Mouse (Mus musculus): Measurements from ENCODE around the gene Arhgef12. TPM values are rescaled to one million over a fixed set of nuclear protein-coding genes. Genes with fewer than 3 reads are reported as not detected.

Arhgef12 gene
- total and polyA plus RNA-seq, 3 experiments = 11.8 to 33.5 (median 14.7) TPM

DNA sequence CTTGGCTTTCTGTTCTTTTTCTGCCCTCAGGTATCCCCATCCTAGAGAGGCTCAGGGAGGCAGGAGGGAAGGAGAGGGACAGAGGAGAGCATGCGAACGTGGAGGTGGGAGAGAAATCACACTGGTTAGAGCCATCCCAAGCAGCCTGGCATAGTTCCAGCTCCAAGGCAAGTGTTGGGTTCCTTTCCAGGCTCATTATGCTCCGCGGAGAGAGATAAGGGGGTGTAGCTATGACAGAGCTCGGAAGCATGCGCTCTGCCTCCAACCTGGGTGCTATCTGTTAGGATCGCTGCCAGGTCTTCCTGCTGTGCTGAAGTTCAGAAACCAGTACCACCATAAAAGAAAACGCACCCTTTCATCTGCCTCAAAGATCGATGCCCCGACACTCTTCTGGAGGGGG lies 43.0 kb upstream of the Arhgef12 start (continued):
- peak; percentile 46; the same call in 1 of the 2 replicates for TF ChIP-seq BHLHE40 (IDR thresholded peaks at IDR 0.05; ENCODE audit: borderline replicate concordance, low read depth, low read length)
- TF ChIP-seq MXI1 (IDR thresholded peaks at IDR 0.05; ENCODE audit: low read depth, low read length) = peak; percentile 69
- peak; percentile 73 for TF ChIP-seq TCF12 (IDR thresholded peaks at IDR 0.05; ENCODE audit: low read depth, low read length)
- TF ChIP-seq ETS1 (IDR thresholded peaks at IDR 0.05; ENCODE audit: low read depth, low read length) = peak; percentile 86
- TF ChIP-seq CHD1 (IDR thresholded peaks at IDR 0.05; ENCODE audit: low read depth, low read length) = no peak
- TF ChIP-seq GATA1 (IDR thresholded peaks at IDR 0.05; ENCODE audit: low read depth, low read length) = peak; percentile 94
- TF ChIP-seq JUND (IDR thresholded peaks at IDR 0.05; ENCODE audit: low read depth, low read length) = no peak

DNA sequence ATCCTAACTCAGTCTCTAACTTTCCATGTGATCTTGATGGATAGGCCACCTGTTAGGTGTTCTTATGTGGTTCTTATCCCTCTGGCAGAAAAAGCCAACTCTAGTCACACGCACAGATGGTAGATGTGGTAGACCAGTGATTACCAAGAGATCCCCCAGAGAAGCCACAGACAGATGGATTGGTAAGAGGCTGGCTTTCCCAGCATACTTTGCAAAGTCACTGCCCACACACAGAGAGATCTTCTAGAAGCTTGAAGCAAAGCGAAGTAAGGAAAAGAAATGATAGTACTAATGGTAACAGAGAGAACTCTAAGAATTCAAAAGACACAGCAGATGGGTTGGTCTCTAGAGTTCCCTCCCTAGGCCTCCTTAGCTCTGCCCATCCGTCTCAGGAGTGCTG lies 42.5 kb upstream of the Arhgef12 start:
- DNase-seq (ENCODE audit: low read depth, low spot score) = peak; percentile 25
- Histone ChIP-seq H3K4me3 (ENCODE audit: control insufficient read depth in 1 of 2, insufficient read depth in 1 of 2, low read depth in 2 of 2, low read length in 2 of 2) (no peak overlapping the region), H3K9me3 (replicated peaks; ENCODE audit: insufficient read depth, low read length) (no peaks in the 10 kb centered on the region), H3K27me3 (ENCODE audit: control insufficient read depth in 1 of 2, insufficient read depth in 2 of 2, low read length in 2 of 2) (peaks cover 2 to 3% of the 10 kb centered on the region in 2 experiments; a peak in 3 of 4 replicates), H3K79me2 (ENCODE audit: control insufficient read depth, insufficient read depth, low read length, poor library complexity) (no peaks in the 10 kb centered on the region), H3K27ac (ENCODE audit: control insufficient read depth, low read depth, low read length) (no peak overlapping the region), H3K4me1 (ENCODE audit: control insufficient read depth in 1 of 2, insufficient read depth in 2 of 2, low read length in 2 of 2) (peaks cover 6 to 33% of the 10 kb centered on the region in 2 experiments), H3K9ac (ENCODE audit: control insufficient read depth, low read depth, low read length, poor library complexity, severe bottlenecking) (no peak overlapping the region), H3K36me3 (ENCODE audit: control insufficient read depth in 1 of 2, insufficient read depth in 2 of 2, low read length in 2 of 2) (peaks cover 0 to 15% of the 10 kb centered on the region in 2 experiments; a peak in 2 of 4 replicates)
- no peak for TF ChIP-seq SMC3 (IDR thresholded peaks at IDR 0.05; ENCODE audit: low read depth, low read length)
- no peak for TF ChIP-seq GATA1 (IDR thresholded peaks at IDR 0.05; ENCODE audit: low read depth, low read length)
- no peak for TF ChIP-seq ETS1 (IDR thresholded peaks at IDR 0.05; ENCODE audit: low read depth, low read length)
- no peak for TF ChIP-seq UBTF (IDR thresholded peaks at IDR 0.05; ENCODE audit: borderline replicate concordance, insufficient read depth, low read depth, low read length)
- TF ChIP-seq NELFE (IDR thresholded peaks at IDR 0.05; ENCODE audit: low read depth, low read length) = no peak
- TF ChIP-seq POLR2AphosphoS2 (IDR thresholded peaks at IDR 0.05; ENCODE audit: low read length) = no peak
- TF ChIP-seq TBP (IDR thresholded peaks at IDR 0.05; ENCODE audit: low read depth, low read length) = no peak
- TF ChIP-seq USF1 (IDR thresholded peaks at IDR 0.05; ENCODE audit: low read depth, low read length) = no peak
- TF ChIP-seq MAFK (IDR thresholded peaks at IDR 0.05; ENCODE audit: borderline replicate concordance, low read depth, low read length) = no peak
- no peak for TF ChIP-seq E2F4 (IDR thresholded peaks at IDR 0.05; ENCODE audit: borderline replicate concordance, low read depth, low read length)
- no peak for TF ChIP-seq TCF12 (IDR thresholded peaks at IDR 0.05; ENCODE audit: low read depth, low read length)
- TF ChIP-seq HCFC1 (IDR thresholded peaks at IDR 0.05; ENCODE audit: low read depth, low read length) = no peak

DNA sequence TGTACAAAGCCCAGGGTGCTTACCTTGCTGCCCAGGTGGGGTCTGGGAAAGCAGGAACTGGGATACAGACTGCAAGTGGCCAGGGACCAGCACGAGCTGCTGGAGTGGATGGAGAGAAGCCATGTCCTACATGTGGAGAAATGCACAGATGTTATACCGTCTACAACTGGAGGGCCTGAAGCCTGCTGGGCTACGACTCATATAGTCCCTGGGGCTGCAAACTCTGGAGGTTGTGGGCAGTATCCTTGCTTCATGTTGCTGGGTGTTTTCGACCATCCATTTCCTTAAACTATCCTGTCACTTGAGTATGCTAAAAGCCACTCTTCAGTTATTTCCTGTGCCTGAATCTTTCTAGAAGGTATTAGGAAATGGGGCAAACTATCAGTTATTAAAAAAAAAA lies 38.2 kb upstream of the Arhgef12 start:
- H3K9me3 ChIP-seq (replicated peaks; ENCODE audit: insufficient read depth, low read length) = no peaks in the 10 kb centered on the region
- H3K9ac ChIP-seq (ENCODE audit: control insufficient read depth, low read depth, low read length, poor library complexity, severe bottlenecking) = no peak overlapping the region
- no peak overlapping the region for H3K27ac ChIP-seq (ENCODE audit: control insufficient read depth, low read depth, low read length)
- TF ChIP-seq MXI1 (IDR thresholded peaks at IDR 0.05; ENCODE audit: low read depth, low read length) = no peak
- TF ChIP-seq E2F4 (IDR thresholded peaks at IDR 0.05; ENCODE audit: borderline replicate concordance, low read depth, low read length) = no peak
- no peak for TF ChIP-seq UBTF (IDR thresholded peaks at IDR 0.05; ENCODE audit: borderline replicate concordance, insufficient read depth, low read depth, low read length)
- no peak for TF ChIP-seq USF1 (IDR thresholded peaks at IDR 0.05; ENCODE audit: low read depth, low read length)
- TF ChIP-seq NELFE (IDR thresholded peaks at IDR 0.05; ENCODE audit: low read depth, low read length) = no peak
- no peak for TF ChIP-seq JUND (IDR thresholded peaks at IDR 0.05; ENCODE audit: low read depth, low read length)
- TF ChIP-seq POLR2A (IDR thresholded peaks at IDR 0.05; ENCODE audit: control insufficient read depth in 1 of 2, insufficient read depth in 1 of 2, low read depth in 1 of 2, low read length in 2 of 2, poor library complexity in 1 of 2) = no peak
- no peak for TF ChIP-seq ZMIZ1 (IDR thresholded peaks at IDR 0.05; ENCODE audit: low read depth, low read length)
- TF ChIP-seq SMC3 (IDR thresholded peaks at IDR 0.05; ENCODE audit: low read depth, low read length) = no peak
- no peak for TF ChIP-seq USF2 (IDR thresholded peaks at IDR 0.05; ENCODE audit: borderline replicate concordance in 1 of 2, insufficient read depth in 1 of 2, low read depth in 1 of 2, low read length in 2 of 2)
- TF ChIP-seq CHD2 (IDR thresholded peaks at IDR 0.05; ENCODE audit: low read length) = no peak
- TF ChIP-seq TBP (IDR thresholded peaks at IDR 0.05; ENCODE audit: low read depth, low read length) = no peak
- no peak overlapping the region for H3K4me3 ChIP-seq (ENCODE audit: control insufficient read depth in 1 of 2, insufficient read depth in 1 of 2, low read depth in 2 of 2, low read length in 2 of 2)
- H3K4me1 ChIP-seq (ENCODE audit: control insufficient read depth in 1 of 2, insufficient read depth in 2 of 2, low read length in 2 of 2) = peaks cover 2 to 18% of the 10 kb centered on the region in 2 experiments
- no peaks in the 10 kb centered on the region for H3K27me3 ChIP-seq (ENCODE audit: control insufficient read depth in 1 of 2, insufficient read depth in 2 of 2, low read length in 2 of 2)
- no peak for DNase-seq (ENCODE audit: low read depth, low spot score)
- H3K36me3 ChIP-seq (ENCODE audit: control insufficient read depth in 1 of 2, insufficient read depth in 2 of 2, low read length in 2 of 2) = peaks cover 0 to 9% of the 10 kb centered on the region in 2 experiments; a peak in 2 of 4 replicates
- no peaks in the 10 kb centered on the region for H3K79me2 ChIP-seq (ENCODE audit: control insufficient read depth, insufficient read depth, low read length, poor library complexity)

All from MEL (cell line).